Mouse (Mus musculus): ENCODE measurements around the gene Esr2. TPM values are rescaled to one million over a fixed set of nuclear protein-coding genes. Genes with fewer than 3 reads are reported as not detected.

The Esr2 gene
- polyA plus RNA-seq, 1 experiment from 2014 or later: 0.32 TPM

DNA sequence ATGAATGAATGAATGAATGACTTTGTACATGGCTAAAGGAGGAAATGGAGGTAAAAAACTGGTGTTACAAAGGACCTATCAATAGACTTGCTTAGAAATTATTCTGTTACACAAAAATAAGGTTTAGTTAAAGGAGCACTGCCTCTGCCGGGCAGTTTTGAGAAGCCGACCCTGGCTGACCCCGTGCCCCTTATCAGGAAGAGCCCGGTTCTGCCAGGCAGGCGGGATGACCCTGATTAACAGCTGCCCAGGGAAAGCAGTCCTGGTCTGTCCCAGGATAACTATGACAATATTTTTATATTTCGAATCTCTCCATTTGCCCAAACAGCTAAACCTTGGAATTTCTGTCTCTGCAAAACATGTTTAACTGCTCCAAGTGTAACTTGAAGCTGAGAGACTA lies 7.2 kb upstream of the Esr2 start:
- H3K9ac ChIP-seq (ENCODE audit: low read length): no peak overlapping the region
- H3K4me1 ChIP-seq (ENCODE audit: control insufficient read depth in 2 of 2, insufficient read depth in 2 of 2, low read length in 2 of 2): no peaks in the 10 kb centered on the region
- no peaks in the 10 kb centered on the region for H3K36me3 ChIP-seq (ENCODE audit: control insufficient read depth, insufficient read depth, low read length)
- no peak overlapping the region for H3K4me3 ChIP-seq (ENCODE audit: control insufficient read depth in 1 of 2, insufficient read depth in 1 of 2, low read depth in 1 of 2, low read length in 2 of 2)
- no peaks in the 10 kb centered on the region for H3K27me3 ChIP-seq (ENCODE audit: control insufficient read depth, insufficient read depth, low read length)
- H3K27ac ChIP-seq (replicated peaks in 1 of 2; ENCODE audit: control insufficient read depth in 1 of 2, insufficient read depth in 1 of 2, low read depth in 2 of 2, low read length in 2 of 2): no peak overlapping the region
- WGBS: 45% methylated on average over 6 of the region's 6 CpGs
- no peaks in the 10 kb centered on the region for H3K9me3 ChIP-seq (ENCODE audit: control insufficient read depth, low read length)
- no peak overlapping the region for H3K4me2 ChIP-seq (ENCODE audit: low read length)
- ATAC-seq (ENCODE audit: insufficient number of reproducible peaks, insufficient read depth, low FRiP score, low read depth): no peak

DNA sequence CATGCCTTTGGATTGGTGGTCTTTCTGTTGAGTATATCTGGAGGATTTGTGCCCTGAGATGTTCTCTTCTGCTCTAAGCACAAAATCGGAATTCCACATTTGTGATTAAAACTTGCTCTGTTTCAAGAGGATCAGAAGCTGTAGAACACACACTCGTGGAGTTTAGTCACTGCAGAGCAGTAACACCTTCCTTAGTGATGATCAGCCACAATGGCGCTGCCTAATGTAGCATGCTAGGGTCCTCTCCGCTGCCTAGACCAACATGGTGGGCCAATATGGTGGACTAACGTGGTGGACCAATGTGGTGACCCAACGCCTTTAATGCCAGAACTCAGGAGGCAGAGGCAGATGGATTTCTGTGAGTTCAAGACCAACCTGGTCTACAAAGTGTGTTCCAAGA lies 5.8 kb upstream of the Esr2 start:
- no peak overlapping the region for H3K4me2 ChIP-seq (ENCODE audit: low read length)
- H3K27me3 ChIP-seq (ENCODE audit: control insufficient read depth, insufficient read depth, low read length): no peaks in the 10 kb centered on the region
- no peaks in the 10 kb centered on the region for H3K36me3 ChIP-seq (ENCODE audit: control insufficient read depth, insufficient read depth, low read length)
- no peak overlapping the region for H3K4me3 ChIP-seq (ENCODE audit: control insufficient read depth in 1 of 2, insufficient read depth in 1 of 2, low read depth in 1 of 2, low read length in 2 of 2)
- H3K4me1 ChIP-seq (ENCODE audit: control insufficient read depth in 2 of 2, insufficient read depth in 2 of 2, low read length in 2 of 2): no peaks in the 10 kb centered on the region
- H3K27ac ChIP-seq (replicated peaks in 1 of 2; ENCODE audit: control insufficient read depth in 1 of 2, insufficient read depth in 1 of 2, low read depth in 2 of 2, low read length in 2 of 2): no peak overlapping the region
- ATAC-seq (ENCODE audit: insufficient number of reproducible peaks, insufficient read depth, low FRiP score, low read depth): no peak
- WGBS: 85% methylated on average over 6 of the region's 6 CpGs
- H3K9me3 ChIP-seq (ENCODE audit: control insufficient read depth, low read length): no peaks in the 10 kb centered on the region
- no peak overlapping the region for H3K9ac ChIP-seq (ENCODE audit: low read length)

DNA sequence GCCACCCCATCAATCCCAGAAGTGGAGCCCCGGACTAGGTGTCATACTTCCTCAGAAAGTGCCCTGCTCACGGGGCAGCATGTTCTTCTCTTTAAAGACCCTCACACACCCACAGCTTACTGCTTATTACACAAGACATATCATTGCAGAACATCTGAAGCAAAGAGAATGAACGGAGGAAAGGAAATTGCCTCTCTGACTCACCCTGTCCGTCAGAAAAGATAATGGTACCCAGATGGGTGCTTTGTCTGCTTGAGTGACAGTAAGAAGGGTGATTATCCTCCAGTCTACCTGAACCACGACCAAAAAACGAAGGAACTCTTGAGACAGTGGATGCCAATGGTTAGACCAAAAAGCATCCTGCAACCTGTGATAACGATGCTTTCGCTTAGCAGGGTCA lies 4.4 kb upstream of the Esr2 start:
- Histone ChIP-seq H3K9ac (ENCODE audit: low read length) (no peak overlapping the region), H3K27ac (replicated peaks in 1 of 2; ENCODE audit: control insufficient read depth in 1 of 2, insufficient read depth in 1 of 2, low read depth in 2 of 2, low read length in 2 of 2) (no peak overlapping the region), H3K9me3 (ENCODE audit: control insufficient read depth, low read length) (no peaks in the 10 kb centered on the region), H3K4me3 (ENCODE audit: control insufficient read depth in 1 of 2, insufficient read depth in 1 of 2, low read depth in 1 of 2, low read length in 2 of 2) (no peak overlapping the region), H3K36me3 (ENCODE audit: control insufficient read depth, insufficient read depth, low read length) (no peaks in the 10 kb centered on the region), H3K27me3 (ENCODE audit: control insufficient read depth, insufficient read depth, low read length) (no peaks in the 10 kb centered on the region; the same call in 1 of the 2 replicates), H3K4me1 (ENCODE audit: control insufficient read depth in 2 of 2, insufficient read depth in 2 of 2, low read length in 2 of 2) (no peaks in the 10 kb centered on the region), H3K4me2 (ENCODE audit: low read length) (no peak overlapping the region)
- 50% methylated on average over 8 of the region's 8 CpGs for WGBS
- ATAC-seq (ENCODE audit: insufficient number of reproducible peaks, insufficient read depth, low FRiP score, low read depth): no peak

DNA sequence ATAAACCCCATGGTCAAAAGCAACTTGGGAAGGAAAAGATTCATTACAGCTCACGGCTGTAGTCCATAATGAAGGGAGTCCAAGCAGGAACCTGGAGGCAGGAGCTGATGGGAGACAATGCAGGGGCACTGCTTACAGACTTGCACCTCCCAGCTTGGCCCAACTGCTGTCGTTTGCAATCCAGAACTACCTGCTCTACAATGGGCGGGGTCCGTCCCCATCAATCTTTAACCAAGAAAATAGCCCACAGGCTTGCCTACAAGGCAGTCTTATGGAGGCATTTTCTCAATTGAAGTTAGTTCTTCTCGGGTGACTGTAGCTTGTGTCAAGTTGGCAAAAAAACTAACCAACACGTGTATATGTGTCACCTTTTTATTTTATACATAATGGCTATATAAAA lies 3.4 kb upstream of the Esr2 start:
- no peak for ATAC-seq (ENCODE audit: insufficient number of reproducible peaks, insufficient read depth, low FRiP score, low read depth)
- H3K4me2 ChIP-seq (ENCODE audit: low read length): no peak overlapping the region
- WGBS: 78% methylated on average over 6 of the region's 6 CpGs
- no peak overlapping the region for H3K4me3 ChIP-seq (ENCODE audit: control insufficient read depth in 1 of 2, insufficient read depth in 1 of 2, low read depth in 1 of 2, low read length in 2 of 2)
- no peak overlapping the region for H3K27ac ChIP-seq (replicated peaks in 1 of 2; ENCODE audit: control insufficient read depth in 1 of 2, insufficient read depth in 1 of 2, low read depth in 2 of 2, low read length in 2 of 2)
- H3K27me3 ChIP-seq (ENCODE audit: control insufficient read depth, insufficient read depth, low read length): no peaks in the 10 kb centered on the region; the same call in 1 of the 2 replicates
- H3K9ac ChIP-seq (ENCODE audit: low read length): no peak overlapping the region
- H3K36me3 ChIP-seq (ENCODE audit: control insufficient read depth, insufficient read depth, low read length): no peaks in the 10 kb centered on the region
- no peaks in the 10 kb centered on the region for H3K4me1 ChIP-seq (ENCODE audit: control insufficient read depth in 2 of 2, insufficient read depth in 2 of 2, low read length in 2 of 2)
- no peaks in the 10 kb centered on the region for H3K9me3 ChIP-seq (ENCODE audit: control insufficient read depth, low read length)

DNA sequence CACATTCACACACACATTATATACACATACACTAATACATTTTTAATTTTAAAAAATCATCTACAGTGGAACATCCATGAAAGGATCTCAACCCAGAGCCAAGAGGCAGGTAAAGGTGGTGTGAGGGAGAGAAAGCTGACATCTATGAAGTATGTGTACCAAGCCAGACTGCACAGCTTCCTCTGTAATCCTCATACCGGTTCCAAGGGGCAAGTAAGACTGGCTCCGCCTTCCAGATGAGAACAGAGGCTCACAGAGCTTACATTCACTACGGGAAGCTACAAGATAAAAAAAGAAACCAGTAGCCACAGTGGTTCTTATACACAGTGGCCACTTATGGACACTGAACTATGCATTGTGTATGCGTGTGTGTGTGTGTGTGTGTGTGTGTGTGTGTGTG lies 2.5 kb upstream of the Esr2 start:
- H3K9me3 ChIP-seq (ENCODE audit: control insufficient read depth, low read length): no peaks in the 10 kb centered on the region
- ATAC-seq (ENCODE audit: insufficient number of reproducible peaks, insufficient read depth, low FRiP score, low read depth): no peak
- 41% methylated on average over 4 of the region's 4 CpGs for WGBS

DNA sequence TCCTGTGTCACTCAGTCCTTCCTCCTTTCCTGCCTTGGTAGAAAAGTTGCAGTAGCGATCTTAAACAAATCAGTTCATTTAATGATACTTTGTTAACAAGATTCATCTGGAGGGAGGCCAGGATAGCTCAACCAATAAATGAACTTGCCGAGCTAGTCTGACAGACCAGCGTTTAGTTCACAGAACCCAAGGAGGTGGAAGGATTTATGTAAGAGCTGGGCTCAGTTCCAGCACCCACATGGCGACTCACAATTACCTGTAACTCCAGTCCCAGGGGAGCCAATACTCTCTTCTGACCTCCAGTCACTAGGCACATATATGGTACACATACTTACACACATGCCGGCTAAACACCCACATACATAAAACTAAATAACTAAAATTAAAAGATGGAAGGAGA lies 2.0 kb upstream of the Esr2 start:
- no peaks in the 10 kb centered on the region; the same call in 1 of the 2 replicates for H3K27me3 ChIP-seq (ENCODE audit: control insufficient read depth, insufficient read depth, low read length)
- no peak for ATAC-seq (ENCODE audit: insufficient number of reproducible peaks, insufficient read depth, low FRiP score, low read depth)
- H3K9ac ChIP-seq (ENCODE audit: low read length): no peak overlapping the region
- no peaks in the 10 kb centered on the region for H3K4me1 ChIP-seq (ENCODE audit: control insufficient read depth in 2 of 2, insufficient read depth in 2 of 2, low read length in 2 of 2)
- WGBS: 74% methylated on average over 5 of the region's 5 CpGs
- no peak overlapping the region for H3K4me3 ChIP-seq (ENCODE audit: control insufficient read depth in 1 of 2, insufficient read depth in 1 of 2, low read depth in 1 of 2, low read length in 2 of 2)
- no peaks in the 10 kb centered on the region for H3K9me3 ChIP-seq (ENCODE audit: control insufficient read depth, low read length)
- H3K4me2 ChIP-seq (ENCODE audit: low read length): no peak overlapping the region
- H3K27ac ChIP-seq (replicated peaks in 1 of 2; ENCODE audit: control insufficient read depth in 1 of 2, insufficient read depth in 1 of 2, low read depth in 2 of 2, low read length in 2 of 2): no peak overlapping the region
- H3K36me3 ChIP-seq (ENCODE audit: control insufficient read depth, insufficient read depth, low read length): no peaks in the 10 kb centered on the region

More for the DNA sequence above, 2.5 kb upstream of the Esr2 start:
- Histone ChIP-seq H3K36me3 (ENCODE audit: control insufficient read depth, insufficient read depth, low read length) (no peaks in the 10 kb centered on the region), H3K4me1 (ENCODE audit: control insufficient read depth in 2 of 2, insufficient read depth in 2 of 2, low read length in 2 of 2) (no peaks in the 10 kb centered on the region), H3K27me3 (ENCODE audit: control insufficient read depth, insufficient read depth, low read length) (no peaks in the 10 kb centered on the region; the same call in 1 of the 2 replicates), H3K9ac (ENCODE audit: low read length) (no peak overlapping the region), H3K4me2 (ENCODE audit: low read length) (no peak overlapping the region), H3K27ac (replicated peaks in 1 of 2; ENCODE audit: control insufficient read depth in 1 of 2, insufficient read depth in 1 of 2, low read depth in 2 of 2, low read length in 2 of 2) (no peak overlapping the region), H3K4me3 (ENCODE audit: control insufficient read depth in 1 of 2, insufficient read depth in 1 of 2, low read depth in 1 of 2, low read length in 2 of 2) (no peak overlapping the region)

DNA sequence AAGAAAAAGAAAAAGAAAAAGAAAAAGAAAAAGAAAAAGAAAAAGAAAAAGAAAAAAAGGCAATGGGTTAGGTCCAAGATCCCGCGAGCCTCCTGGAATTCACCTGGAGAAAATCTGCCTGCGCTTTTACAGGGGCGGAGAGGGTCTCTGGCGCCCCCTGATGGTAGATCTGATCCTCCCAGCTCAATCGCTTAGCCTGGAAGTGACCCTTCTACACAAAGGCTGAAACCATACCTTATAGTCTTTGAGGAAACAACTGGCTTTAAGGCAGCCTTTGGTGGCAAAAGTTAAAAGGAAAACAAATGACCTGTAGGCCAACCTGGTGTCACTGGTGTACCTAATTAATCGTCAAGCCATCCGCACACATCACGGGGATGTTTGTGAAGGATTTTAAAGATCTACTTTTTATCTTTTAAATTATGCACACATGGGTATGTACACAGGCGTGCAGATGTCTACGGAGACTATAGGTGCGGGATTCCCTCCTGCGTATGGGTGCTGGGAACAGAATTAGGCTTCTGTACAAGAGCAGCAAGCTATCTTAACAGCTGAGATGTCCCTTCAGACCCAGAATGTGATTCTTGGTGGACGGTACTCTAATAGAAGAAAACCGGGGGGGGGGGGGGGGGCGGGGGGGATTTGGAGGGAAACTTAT lies 932 bp upstream of the Esr2 start:
- ATAC-seq (ENCODE audit: insufficient number of reproducible peaks, insufficient read depth, low FRiP score, low read depth): no peak
- peak overlapping the region; percentile 98 for H3K4me2 ChIP-seq (ENCODE audit: low read length)
- H3K9me3 ChIP-seq (ENCODE audit: control insufficient read depth, low read length): no peaks in the 10 kb centered on the region
- no peaks in the 10 kb centered on the region for H3K4me1 ChIP-seq (ENCODE audit: control insufficient read depth in 2 of 2, insufficient read depth in 2 of 2, low read length in 2 of 2)
- WGBS: 34% methylated on average over 14 of the region's 16 CpGs
- H3K36me3 ChIP-seq (ENCODE audit: control insufficient read depth, insufficient read depth, low read length): no peaks in the 10 kb centered on the region
- no peak overlapping the region for H3K9ac ChIP-seq (ENCODE audit: low read length)
- no peaks in the 10 kb centered on the region; the same call in 1 of the 2 replicates for H3K27me3 ChIP-seq (ENCODE audit: control insufficient read depth, insufficient read depth, low read length)
- H3K27ac ChIP-seq (replicated peaks in 1 of 2; ENCODE audit: control insufficient read depth in 1 of 2, insufficient read depth in 1 of 2, low read depth in 2 of 2, low read length in 2 of 2): no peak overlapping the region
- H3K4me3 ChIP-seq (ENCODE audit: control insufficient read depth in 1 of 2, insufficient read depth in 1 of 2, low read depth in 1 of 2, low read length in 2 of 2): peak overlapping the region in 1 of 2 experiments; percentile 50; a peak in 2 of 4 replicates

DNA sequence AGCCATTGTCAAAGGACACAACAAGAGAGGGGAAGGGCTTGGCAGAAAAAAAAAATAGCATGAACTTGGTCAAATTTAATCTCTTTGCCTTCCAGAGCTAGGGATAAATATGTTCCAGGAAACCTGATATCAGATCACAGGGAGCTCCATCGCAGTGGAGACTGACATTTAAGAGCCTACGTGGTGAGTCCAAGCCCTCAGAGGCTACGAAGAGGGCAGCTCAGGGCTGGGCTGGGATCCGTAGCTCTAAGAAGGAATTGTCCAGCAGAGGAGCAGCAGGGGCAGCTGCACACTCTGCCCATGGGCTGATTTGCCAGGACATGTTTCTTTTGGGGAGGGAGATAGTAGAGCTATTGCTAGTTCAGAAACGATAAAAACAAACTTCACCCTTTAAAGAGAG lies 11.4 kb downstream of the Esr2 start:
- Histone ChIP-seq H3K4me3 (ENCODE audit: control insufficient read depth in 1 of 2, insufficient read depth in 1 of 2, low read depth in 1 of 2, low read length in 2 of 2) (no peak overlapping the region), H3K9ac (ENCODE audit: low read length) (no peak overlapping the region), H3K4me2 (ENCODE audit: low read length) (no peak overlapping the region), H3K27ac (replicated peaks in 1 of 2; ENCODE audit: control insufficient read depth in 1 of 2, insufficient read depth in 1 of 2, low read depth in 2 of 2, low read length in 2 of 2) (no peak overlapping the region), H3K9me3 (ENCODE audit: control insufficient read depth, low read length) (no peaks in the 10 kb centered on the region), H3K27me3 (ENCODE audit: control insufficient read depth, insufficient read depth, low read length) (no peaks in the 10 kb centered on the region), H3K36me3 (ENCODE audit: control insufficient read depth, insufficient read depth, low read length) (no peaks in the 10 kb centered on the region), H3K4me1 (ENCODE audit: control insufficient read depth in 2 of 2, insufficient read depth in 2 of 2, low read length in 2 of 2) (no peaks in the 10 kb centered on the region)
- 34% methylated on average over 5 of the region's 5 CpGs for WGBS
- ATAC-seq (ENCODE audit: insufficient number of reproducible peaks, insufficient read depth, low FRiP score, low read depth): no peak

All from heart, embryonic 14.5 days (tissue).